Mouse (Mus musculus): ENCODE data around the gene Taar7d. TPM values are rescaled to one million over a fixed set of nuclear protein-coding genes. Genes with fewer than 3 reads are reported as not detected.
"Not testable (repeated sequence)": the region's sequence is repeated elsewhere in the genome, so short reads cannot be mapped to it uniquely, and the experiment has no call there.

Taar7d gene
- polyA plus RNA-seq, 1 experiment from 2014 or later, result not detected

- H3K4me3 ChIP-seq (ENCODE audit: low read length), result no peak overlapping the region
- no peak overlapping the region for H3K4me2 ChIP-seq (ENCODE audit: low read depth, low read length)
- no peak overlapping the region for H3K9ac ChIP-seq (ENCODE audit: low read length)
- no peak for ATAC-seq (ENCODE audit: low read depth)
- WGBS, result 79% methylated on average over 1 of the region's 1 CpGs
- no peaks in the 10 kb centered on the region for H3K27me3 ChIP-seq (ENCODE audit: control insufficient read depth, insufficient read depth, low read depth, low read length)
- H3K9me3 ChIP-seq (ENCODE audit: control insufficient read depth, low read length), result no peaks in the 10 kb centered on the region
- no peaks in the 10 kb centered on the region for H3K36me3 ChIP-seq (ENCODE audit: control insufficient read depth, insufficient read depth, low read length)
- H3K4me1 ChIP-seq (replicated peaks; ENCODE audit: control insufficient read depth, insufficient read depth, low read length), result no peaks in the 10 kb centered on the region
- H3K27ac ChIP-seq (ENCODE audit: low read length), result no peak overlapping the region
Observed at GRCm38 (mm10) chr10:24008143-24008542, 18.9 kb upstream of the Taar7d start.

GRCm38 (mm10) chr10:24031347-24031746, 4.3 kb downstream of the Taar7d start:
- no peaks in the 10 kb centered on the region for H3K9me3 ChIP-seq (ENCODE audit: control insufficient read depth, low read length)
- no peaks in the 10 kb centered on the region for H3K27me3 ChIP-seq (ENCODE audit: control insufficient read depth, insufficient read depth, low read depth, low read length)
- H3K27ac ChIP-seq (ENCODE audit: low read length), result no peak overlapping the region
- H3K4me3 ChIP-seq (ENCODE audit: low read length), result no peak overlapping the region
- no peak for ATAC-seq (ENCODE audit: low read depth)
- H3K36me3 ChIP-seq (ENCODE audit: control insufficient read depth, insufficient read depth, low read length), result no peaks in the 10 kb centered on the region
- H3K4me1 ChIP-seq (replicated peaks; ENCODE audit: control insufficient read depth, insufficient read depth, low read length), result no peaks in the 10 kb centered on the region
- no peak overlapping the region for H3K9ac ChIP-seq (ENCODE audit: low read length)
- no peak overlapping the region for H3K4me2 ChIP-seq (ENCODE audit: low read depth, low read length)

GRCm38 (mm10) chr10:24037314-24037713, 10.3 kb downstream of the Taar7d start, which contains the start of gene Taar7e:
Gene Taar7e (plus strand): TSS chr10:24037614.
- no peaks in the 10 kb centered on the region for H3K36me3 ChIP-seq (ENCODE audit: control insufficient read depth, insufficient read depth, low read length)
- H3K9ac ChIP-seq (ENCODE audit: low read length), result no peak within 1 kb of the TSS
- no peak within 1 kb of the TSS for H3K4me3 ChIP-seq (ENCODE audit: low read length)
- ATAC-seq (ENCODE audit: low read depth), result no peak
- WGBS, result 86% methylated on average over 2 of the region's 2 CpGs
- no peaks in the 10 kb centered on the region for H3K4me1 ChIP-seq (replicated peaks; ENCODE audit: control insufficient read depth, insufficient read depth, low read length)
- H3K27ac ChIP-seq (ENCODE audit: low read length), result no peak within 1 kb of the TSS
- no peak within 1 kb of the TSS for H3K4me2 ChIP-seq (ENCODE audit: low read depth, low read length)
- no peaks in the 10 kb centered on the region for H3K27me3 ChIP-seq (ENCODE audit: control insufficient read depth, insufficient read depth, low read depth, low read length)
- H3K9me3 ChIP-seq (ENCODE audit: control insufficient read depth, low read length), result no peaks in the 10 kb centered on the region

DNA sequence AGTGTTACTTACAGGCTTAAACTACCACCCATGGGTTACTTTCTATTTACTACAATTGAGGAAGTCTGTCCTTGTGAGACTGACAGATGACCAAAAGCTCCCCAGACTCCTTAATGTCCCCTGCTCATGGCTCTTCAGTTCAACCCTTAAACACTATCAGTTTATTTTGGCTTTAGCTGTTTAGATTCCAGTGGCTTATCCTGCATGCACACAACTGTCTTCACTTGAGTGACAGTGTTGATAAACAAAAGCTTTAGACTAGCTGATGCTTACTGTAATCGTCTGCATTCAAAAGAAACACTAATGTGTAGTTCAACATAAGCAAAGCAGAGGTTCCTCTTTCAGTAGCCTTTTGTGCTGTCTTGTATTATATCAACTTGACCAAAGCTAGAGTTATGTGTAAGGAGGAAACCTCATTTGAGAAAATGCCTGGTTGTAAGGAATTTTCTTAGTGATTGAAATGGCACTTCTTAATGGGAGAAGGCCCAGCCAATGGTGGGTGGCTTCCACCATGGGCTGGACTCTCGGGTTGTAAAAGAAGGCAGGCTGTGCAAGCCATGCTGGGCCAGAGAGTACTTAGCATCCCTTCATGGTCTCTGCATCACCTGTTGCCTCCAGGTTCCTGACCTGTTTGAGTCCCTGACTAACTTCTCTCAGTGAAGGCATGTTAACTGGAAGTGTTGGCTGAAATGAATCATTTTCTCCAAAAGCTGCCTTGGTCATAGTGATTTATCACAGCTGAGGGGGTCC, 13.3 kb downstream of the Taar7d start:
- H3K27ac ChIP-seq (ENCODE audit: low read length), result no peak overlapping the region
- no peaks in the 10 kb centered on the region for H3K36me3 ChIP-seq (ENCODE audit: control insufficient read depth, insufficient read depth, low read length)
- 46% methylated on average over 2 of the region's 2 CpGs for WGBS
- H3K4me1 ChIP-seq (replicated peaks; ENCODE audit: control insufficient read depth, insufficient read depth, low read length), result no peaks in the 10 kb centered on the region
- no peaks in the 10 kb centered on the region for H3K9me3 ChIP-seq (ENCODE audit: control insufficient read depth, low read length)
- H3K4me2 ChIP-seq (ENCODE audit: low read depth, low read length), result no peak overlapping the region
- no peaks in the 10 kb centered on the region for H3K27me3 ChIP-seq (ENCODE audit: control insufficient read depth, insufficient read depth, low read depth, low read length)
- ATAC-seq (ENCODE audit: low read depth), result no peak
- no peak overlapping the region for H3K4me3 ChIP-seq (ENCODE audit: low read length)
- no peak overlapping the region for H3K9ac ChIP-seq (ENCODE audit: low read length)

DNA sequence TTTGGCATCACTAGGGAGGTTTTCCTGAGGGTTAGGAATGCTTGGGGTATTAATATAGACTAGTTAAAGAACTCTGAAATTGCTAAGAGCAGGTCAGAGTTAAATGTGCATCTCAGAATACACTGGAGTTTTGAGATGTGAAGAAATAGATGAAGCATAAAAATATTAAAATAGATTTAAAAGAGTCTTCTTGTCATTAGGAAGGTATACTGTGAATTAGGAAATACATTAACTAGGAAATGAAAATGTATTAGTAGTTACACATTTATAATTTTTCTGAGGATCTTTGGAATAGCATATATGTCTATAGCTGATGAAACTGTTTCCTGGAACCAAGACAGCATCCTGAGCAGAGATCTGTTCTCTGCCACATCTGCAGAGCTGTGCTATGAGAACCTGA, 22.2 kb downstream of the Taar7d start, which contains the start of gene Taar7f:
Taar7f (plus strand) TSS at position 301 of the 400 bp plus-strand sequence.
- Histone ChIP-seq H3K4me2 (ENCODE audit: low read depth, low read length) (no peak within 1 kb of the TSS), H3K9ac (ENCODE audit: low read length) (no peak within 1 kb of the TSS), H3K9me3 (ENCODE audit: control insufficient read depth, low read length) (no peaks in the 10 kb centered on the region), H3K27ac (ENCODE audit: low read length) (no peak within 1 kb of the TSS), H3K4me1 (replicated peaks; ENCODE audit: control insufficient read depth, insufficient read depth, low read length) (no peaks in the 10 kb centered on the region), H3K4me3 (ENCODE audit: low read length) (no peak within 1 kb of the TSS), H3K27me3 (ENCODE audit: control insufficient read depth, insufficient read depth, low read depth, low read length) (no peaks in the 10 kb centered on the region), H3K36me3 (ENCODE audit: control insufficient read depth, insufficient read depth, low read length) (no peaks in the 10 kb centered on the region)
- ATAC-seq (ENCODE audit: low read depth), result no peak

DNA sequence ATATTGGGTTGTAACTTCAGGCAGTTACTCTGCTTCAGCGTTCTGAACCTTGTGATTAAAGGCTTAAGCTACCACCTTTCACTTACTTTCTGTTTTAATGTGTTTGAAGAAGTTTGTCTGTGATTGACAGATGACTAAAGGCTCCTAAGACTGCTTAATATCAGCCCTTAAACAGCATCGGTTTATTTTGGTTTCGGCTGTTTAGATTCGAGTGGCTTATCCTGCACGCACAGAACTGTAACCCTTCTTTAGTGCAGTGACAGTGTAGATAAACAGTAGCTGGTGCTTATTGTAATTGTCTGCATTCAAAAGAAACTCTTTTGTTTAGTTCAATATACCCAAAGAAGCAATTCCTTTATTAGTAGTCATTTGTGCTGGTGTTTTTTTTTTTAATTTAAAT, 25.0 kb downstream of the Taar7d start:
- 36% methylated on average over 5 of the region's 5 CpGs for WGBS

DNA sequence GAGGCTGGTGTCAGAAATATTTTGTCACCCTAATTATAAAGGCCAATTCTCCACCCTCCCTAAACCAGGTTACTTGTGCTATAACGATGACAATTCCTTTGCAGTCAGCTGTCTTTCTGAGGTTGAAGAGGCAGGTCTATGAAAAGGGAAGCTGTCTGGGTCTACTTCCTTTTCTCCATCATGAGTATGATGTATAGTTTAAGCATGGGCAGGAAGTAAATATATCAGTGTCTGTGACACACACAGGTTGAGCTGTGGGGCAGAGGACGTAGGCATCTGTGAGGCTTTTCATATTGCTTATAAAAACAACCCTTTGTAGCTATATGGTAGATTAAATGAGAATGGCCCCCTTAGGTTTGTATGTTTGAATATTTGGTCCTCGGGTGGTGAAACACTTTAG, 32.0 kb downstream of the Taar7d start:
- no peaks in the 10 kb centered on the region for H3K4me1 ChIP-seq (replicated peaks; ENCODE audit: control insufficient read depth, insufficient read depth, low read length)
- 66% methylated on average over 3 of the region's 3 CpGs for WGBS
- H3K4me2 ChIP-seq (ENCODE audit: low read depth, low read length), result no peak overlapping the region
- H3K4me3 ChIP-seq (ENCODE audit: low read length), result no peak overlapping the region
- H3K36me3 ChIP-seq (ENCODE audit: control insufficient read depth, insufficient read depth, low read length), result no peaks in the 10 kb centered on the region
- no peaks in the 10 kb centered on the region for H3K27me3 ChIP-seq (ENCODE audit: control insufficient read depth, insufficient read depth, low read depth, low read length)
- H3K9me3 ChIP-seq (ENCODE audit: control insufficient read depth, low read length), result no peaks in the 10 kb centered on the region
- ATAC-seq (ENCODE audit: low read depth), result no peak
- H3K9ac ChIP-seq (ENCODE audit: low read length), result no peak overlapping the region
- no peak overlapping the region for H3K27ac ChIP-seq (ENCODE audit: low read length)

More for the DNA sequence above, 25.0 kb downstream of the Taar7d start:
- Histone ChIP-seq H3K9me3 (ENCODE audit: control insufficient read depth, low read length) (no peaks in the 10 kb centered on the region), H3K36me3 (ENCODE audit: control insufficient read depth, insufficient read depth, low read length) (no peaks in the 10 kb centered on the region), H3K4me3 (ENCODE audit: low read length) (no peak overlapping the region), H3K4me2 (ENCODE audit: low read depth, low read length) (no peak overlapping the region), H3K4me1 (replicated peaks; ENCODE audit: control insufficient read depth, insufficient read depth, low read length) (no peaks in the 10 kb centered on the region), H3K27ac (ENCODE audit: low read length) (no peak overlapping the region), H3K27me3 (ENCODE audit: control insufficient read depth, insufficient read depth, low read depth, low read length) (no peaks in the 10 kb centered on the region), H3K9ac (ENCODE audit: low read length) (no peak overlapping the region)
- ATAC-seq (ENCODE audit: low read depth), result no peak

- ATAC-seq (ENCODE audit: low read depth); H3K36me3 ChIP-seq (ENCODE audit: control insufficient read depth, insufficient read depth, low read length); H3K9me3 ChIP-seq (ENCODE audit: control insufficient read depth, low read length); H3K27ac ChIP-seq (ENCODE audit: low read length); H3K4me2 ChIP-seq (ENCODE audit: low read depth, low read length); H3K4me1 ChIP-seq (replicated peaks; ENCODE audit: control insufficient read depth, insufficient read depth, low read length); H3K9ac ChIP-seq (ENCODE audit: low read length); H3K27me3 ChIP-seq (ENCODE audit: control insufficient read depth, insufficient read depth, low read depth, low read length); H3K4me3 ChIP-seq (ENCODE audit: low read length): not testable (repeated sequence)
- 26% methylated on average over 2 of the region's 2 CpGs for WGBS
Observed at GRCm38 (mm10) chr10:24074751-24075150, 47.7 kb downstream of the Taar7d start.

- not testable (repeated sequence) for H3K9me3 ChIP-seq (ENCODE audit: control insufficient read depth, low read length); H3K36me3 ChIP-seq (ENCODE audit: control insufficient read depth, insufficient read depth, low read length); H3K27me3 ChIP-seq (ENCODE audit: control insufficient read depth, insufficient read depth, low read depth, low read length); H3K9ac ChIP-seq (ENCODE audit: low read length); H3K4me3 ChIP-seq (ENCODE audit: low read length); H3K27ac ChIP-seq (ENCODE audit: low read length); H3K4me2 ChIP-seq (ENCODE audit: low read depth, low read length); H3K4me1 ChIP-seq (replicated peaks; ENCODE audit: control insufficient read depth, insufficient read depth, low read length); ATAC-seq (ENCODE audit: low read depth)
- 84% methylated on average over 2 of the region's 4 CpGs for WGBS
Observed at GRCm38 (mm10) chr10:24076200-24076599, 49.2 kb downstream of the Taar7d start, which contains the start of gene Taar8a. Gene Taar8a (plus strand): TSS chr10:24076500.
